ENCODE assay signal across 8 mouse cellular contexts in genomic region chr6:113623386-113623785, GRCm38 (mm10). TPM values are rescaled to one million over a fixed set of nuclear protein-coding genes. Genes with fewer than 3 reads are reported as not detected.
DNase-seq lines count a peak whose midpoint lies in the region; ATAC-seq and TF ChIP-seq lines count a peak whose summit lies in the region.

No protein-coding gene starts in this region.

- no peaks in the 10 kb centered on the region for H3K27me3 ChIP-seq in embryonic facial prominence, embryonic 11.5 days (ENCODE audit: control insufficient read depth, insufficient read depth, low read length)
- H3K27me3 ChIP-seq in intestine, embryonic 14.5 days (replicated peaks; ENCODE audit: control insufficient read depth, insufficient read depth, low read length): no peaks in the 10 kb centered on the region
- no peaks in the 10 kb centered on the region for H3K27me3 ChIP-seq in neural tube, embryonic 12.5 days (replicated peaks)

- no peak for DNase-seq in layer of hippocampus, adult 2 months (ENCODE audit: low spot score in 2 of 2)
- DNase-seq in layer of hippocampus, adult 9-10 months (ENCODE audit: low spot score): no peak
- no peak for DNase-seq in embryonic facial prominence, embryonic 11.5 days (ENCODE audit: low spot score)
- DNase-seq in intestine, embryonic 14.5 days (ENCODE audit: low spot score): no peak
- no peak for DNase-seq in left cerebral cortex, adult 18-20 months (ENCODE audit: low spot score in 2 of 2)
- no peak for DNase-seq in kidney, postnatal 10 days
- DNase-seq in right cerebral cortex, adult 2 months (ENCODE audit: low spot score in 2 of 2): no peak

- no peaks in the 10 kb centered on the region for H3K4me1 ChIP-seq in embryonic facial prominence, embryonic 11.5 days (ENCODE audit: control insufficient read depth, insufficient read depth, low read length)
- peaks cover 11% of the 10 kb centered on the region for H3K4me1 ChIP-seq in intestine, embryonic 14.5 days (replicated peaks; ENCODE audit: control insufficient read depth, insufficient read depth, low read length)
- peaks cover 15% of the 10 kb centered on the region for H3K4me1 ChIP-seq in neural tube, embryonic 12.5 days

- no peak overlapping the region for H3K9ac ChIP-seq in embryonic facial prominence, embryonic 11.5 days (replicated peaks; ENCODE audit: low read length)
- peak overlapping the region; percentile 76 for H3K9ac ChIP-seq in intestine, embryonic 14.5 days (ENCODE audit: low read length)
- H3K9ac ChIP-seq in neural tube, embryonic 12.5 days: no peak overlapping the region

- no peaks in the 10 kb centered on the region for H3K36me3 ChIP-seq in embryonic facial prominence, embryonic 11.5 days (replicated peaks; ENCODE audit: control insufficient read depth, insufficient read depth, low read depth, low read length)
- H3K36me3 ChIP-seq in intestine, embryonic 14.5 days (ENCODE audit: control insufficient read depth, insufficient read depth, low read length): peaks cover 13% of the 10 kb centered on the region
- H3K36me3 ChIP-seq in neural tube, embryonic 12.5 days: peaks cover 13% of the 10 kb centered on the region

- H3K27ac ChIP-seq in layer of hippocampus, adult 2 months: peak overlapping the region; percentile 98
- H3K27ac ChIP-seq in embryonic facial prominence, embryonic 11.5 days (replicated peaks; ENCODE audit: low read depth, low read length): no peak overlapping the region
- H3K27ac ChIP-seq in intestine, embryonic 14.5 days (ENCODE audit: low read depth): peak overlapping the region; percentile 84
- H3K27ac ChIP-seq in neural tube, embryonic 12.5 days: no peak overlapping the region

- no peak for TF ChIP-seq CTCF in layer of hippocampus, adult 2 months (conservative IDR thresholded peaks at IDR 0.05)

- no peaks in the 10 kb centered on the region for H3K9me3 ChIP-seq in embryonic facial prominence, embryonic 11.5 days (replicated peaks; ENCODE audit: control insufficient read depth, low read length)
- no peaks in the 10 kb centered on the region for H3K9me3 ChIP-seq in intestine, embryonic 14.5 days (ENCODE audit: control insufficient read depth, low read length)
- H3K9me3 ChIP-seq in neural tube, embryonic 12.5 days: no peaks in the 10 kb centered on the region

- peak overlapping the region; percentile 92 for H3K4me3 ChIP-seq in layer of hippocampus, adult 2 months
- H3K4me3 ChIP-seq in embryonic facial prominence, embryonic 11.5 days (ENCODE audit: low read depth, low read length): peak overlapping the region; percentile 67; the same call in 1 of the 2 replicates
- H3K4me3 ChIP-seq in intestine, embryonic 14.5 days (ENCODE audit: low read depth, low read length): peak overlapping the region; percentile 72
- peak overlapping the region; percentile 71 for H3K4me3 ChIP-seq in neural tube, embryonic 12.5 days

- ATAC-seq in embryonic facial prominence, embryonic 11.5 days (replicated peaks; ENCODE audit: insufficient number of reproducible peaks, low FRiP score, low TSS enrichment, low read depth): no peak; the same call in 1 of the 2 replicates
- 0 out of 2 replicates have a peak, but pooled peaks have one; percentile 6 for ATAC-seq in intestine, embryonic 14.5 days (replicated peaks; ENCODE audit: low FRiP score, low TSS enrichment, low read depth)
- no peak for ATAC-seq in neural tube, embryonic 12.5 days (ENCODE audit: low FRiP score, low read depth)

- 75% methylated on average over 5 of the region's 5 CpGs for WGBS in embryonic facial prominence, embryonic 11.5 days
- WGBS in intestine, embryonic 14.5 days: 65% methylated on average over 5 of the region's 5 CpGs
- 67% methylated on average over 5 of the region's 5 CpGs for WGBS in neural tube, embryonic 12.5 days

- H3K4me2 ChIP-seq in embryonic facial prominence, embryonic 11.5 days (ENCODE audit: low read depth, low read length): no peak overlapping the region
- H3K4me2 ChIP-seq in intestine, embryonic 14.5 days (ENCODE audit: low read length): peak overlapping the region; percentile 94
- peak overlapping the region; percentile 78 for H3K4me2 ChIP-seq in neural tube, embryonic 12.5 days (replicated peaks)

RNA-seq across cellular contexts. Expression of gene Vhl, which starts 0.4 kb away (rescaled TPM):
- total RNA-seq in layer of hippocampus, adult 2 months (2021): 10 to 100 TPM; 44.3 to 44.9 TPM
- 56.9 and 64.0 TPM in 2 replicates for polyA plus RNA-seq in embryonic facial prominence, embryonic 11.5 days (2014; fragmentation: Nextera tagmentation; extraction: Ambion mirVana)
- polyA plus RNA-seq in intestine, embryonic 14.5 days (2014; fragmentation: Nextera tagmentation; extraction: Ambion mirVana): 41.6 and 45.1 TPM in 2 replicates
- polyA plus RNA-seq in neural tube, embryonic 12.5 days (2016; fragmentation: Nextera tagmentation; extraction: Ambion mirVana): 64.8 and 65.3 TPM in 2 replicates
- total RNA-seq in left cerebral cortex, adult 18-20 months (2021): 10 to 100 TPM; 35.3 to 46.6 TPM

RNA-seq across cellular contexts. Expression of gene Irak2, which starts 14.9 kb away (rescaled TPM):
- 10 to 100 TPM; 16.6 to 18.8 TPM for total RNA-seq in layer of hippocampus, adult 2 months (2021)
- 2.2 and 4.0 TPM in 2 replicates for polyA plus RNA-seq in embryonic facial prominence, embryonic 11.5 days (2014; fragmentation: Nextera tagmentation; extraction: Ambion mirVana)
- 5.7 and 8.2 TPM in 2 replicates for polyA plus RNA-seq in intestine, embryonic 14.5 days (2014; fragmentation: Nextera tagmentation; extraction: Ambion mirVana)
- polyA plus RNA-seq in neural tube, embryonic 12.5 days (2016; fragmentation: Nextera tagmentation; extraction: Ambion mirVana): 3.1 and 4.1 TPM in 2 replicates
- total RNA-seq in left cerebral cortex, adult 18-20 months (2021): 10 to 100 TPM; 23.5 to 25.4 TPM

RNA-seq across cellular contexts. Expression of gene Brk1, which starts 18.8 kb away (rescaled TPM):
- 100 to 1,000 TPM; 211 to 234 TPM for total RNA-seq in layer of hippocampus, adult 2 months (2021)
- polyA plus RNA-seq in embryonic facial prominence, embryonic 11.5 days (2014; fragmentation: Nextera tagmentation; extraction: Ambion mirVana): 232 and 233 TPM in 2 replicates
- polyA plus RNA-seq in intestine, embryonic 14.5 days (2014; fragmentation: Nextera tagmentation; extraction: Ambion mirVana): 238 and 245 TPM in 2 replicates
- 206 and 219 TPM in 2 replicates for polyA plus RNA-seq in neural tube, embryonic 12.5 days (2016; fragmentation: Nextera tagmentation; extraction: Ambion mirVana)
- total RNA-seq in left cerebral cortex, adult 18-20 months (2021): 100 to 1,000 TPM; 210 to 217 TPM

RNA-seq across cellular contexts. Expression of gene Fancd2os, which starts 22.9 kb away (rescaled TPM):
- total RNA-seq in layer of hippocampus, adult 2 months (2021): under 1 TPM; 0.33 to 0.86 TPM
- 0.20 TPM in 1 of 2 replicates, not detected in the other for polyA plus RNA-seq in embryonic facial prominence, embryonic 11.5 days (2014; fragmentation: Nextera tagmentation; extraction: Ambion mirVana)
- 0.20 and 0.22 TPM in 2 replicates for polyA plus RNA-seq in intestine, embryonic 14.5 days (2014; fragmentation: Nextera tagmentation; extraction: Ambion mirVana)
- 0.19 TPM in 1 of 2 replicates, not detected in the other for polyA plus RNA-seq in neural tube, embryonic 12.5 days (2016; fragmentation: Nextera tagmentation; extraction: Ambion mirVana)
- not detected for total RNA-seq in left cerebral cortex, adult 18-20 months (2021)

Comparison
In these comparisons a context has a peak if more than half of its experiments do, and no peak if none do; other contexts are left out.
1. H3K27ac ChIP-seq: peak in layer of hippocampus, adult 2 months (single experiment) and intestine, embryonic 14.5 days (single experiment); none in embryonic facial prominence, embryonic 11.5 days (single experiment) and neural tube, embryonic 12.5 days (single experiment).
2. Peak in every context shown above with its lines, with median percentiles within 50 percentile points of each other: H3K4me3 ChIP-seq.